Mouse (Mus musculus): Measurements from ENCODE around the gene Arv1.

- no peak for TF ChIP-seq CTCF (IDR thresholded peaks at IDR 0.05; ENCODE audit: low read depth, low read length)
- TF ChIP-seq POLR2A (IDR thresholded peaks at IDR 0.05; ENCODE audit: borderline replicate concordance, low read depth, low read length), result no peak
Observed at GRCm38 (mm10) chr8:124715736-124716135, 6.2 kb upstream of the Arv1 start.

Data from bone marrow macrophage, adult 2 months (primary cell).